Mouse (Mus musculus) olfactory bulb, adult 2 months (tissue): ENCODE results near the gene Plxnc1.

Experiments used
- CTCF ChIP-seq: fragments of 200-500 bp; IDR thresholded peaks from 2 replicates; pipeline ENCODE4 v1.5.1; 2012; ENCODE audit warnings: low read depth, mild to moderate bottlenecking, low read length, moderate library complexity; ENCODE audit not compliant: insufficient read depth
- POLR2A ChIP-seq: fragments of 200-500 bp; IDR thresholded peaks from 2 replicates; pipeline ENCODE4 v1.6.1; 2012; ENCODE audit warnings: mild to moderate bottlenecking, low read depth, low read length, moderate library complexity; ENCODE audit not compliant: insufficient read depth

GRCm38 (mm10) chr10:94871102-94871501 lies 73.5 kb downstream of the Plxnc1 start:
- TF ChIP-seq CTCF (no peak), POLR2A (no peak)
